Mouse (Mus musculus): ENCODE results near the gene Gm9780. TPM values are rescaled to one million over a fixed set of nuclear protein-coding genes. Genes with fewer than 3 reads are reported as not detected.
"Not testable (repeated sequence)": the region's sequence is repeated elsewhere in the genome, so short reads cannot be mapped to it uniquely, and the experiment has no call there.

Gene Gm9780
- polyA plus RNA-seq, 1 experiment from 2014 or later = 7.9 TPM

DNA sequence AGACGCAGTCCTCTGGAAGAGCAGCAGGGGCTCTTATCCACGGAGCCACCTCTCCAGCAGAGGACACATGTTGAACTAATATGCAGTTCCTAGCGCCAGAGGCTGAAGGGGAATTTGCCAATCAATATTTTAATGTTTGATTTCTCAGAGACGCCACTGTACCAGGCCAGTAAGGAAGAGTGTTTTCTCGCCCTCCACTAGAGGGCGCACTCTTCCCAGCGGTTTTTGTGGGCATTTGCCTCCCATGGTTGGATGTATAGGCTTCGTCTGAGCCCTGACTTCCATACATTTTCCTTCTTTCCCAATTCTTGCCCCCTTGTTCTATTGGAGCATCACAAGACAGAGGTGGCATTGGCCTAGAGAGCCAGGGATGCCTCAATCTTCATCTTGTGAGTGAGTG lies 4.5 kb upstream of the Gm9780 start:
- not testable (repeated sequence) for H3K36me3 ChIP-seq (replicated peaks; ENCODE audit: insufficient read depth, low read length); DNase-seq; H3K4me3 ChIP-seq (ENCODE audit: low read depth, low read length); H3K9me3 ChIP-seq (ENCODE audit: low read length); H3K27me3 ChIP-seq (ENCODE audit: insufficient read depth, low read length); H3K4me2 ChIP-seq (ENCODE audit: low read depth, low read length); H3K4me1 ChIP-seq (ENCODE audit: insufficient read depth); H3K9ac ChIP-seq (replicated peaks); H3K27ac ChIP-seq (ENCODE audit: low read depth); ATAC-seq
- no CpG with 5 or more reads among the region's 8 CpGs for WGBS (ENCODE audit: insufficient replicate concordance)

DNA sequence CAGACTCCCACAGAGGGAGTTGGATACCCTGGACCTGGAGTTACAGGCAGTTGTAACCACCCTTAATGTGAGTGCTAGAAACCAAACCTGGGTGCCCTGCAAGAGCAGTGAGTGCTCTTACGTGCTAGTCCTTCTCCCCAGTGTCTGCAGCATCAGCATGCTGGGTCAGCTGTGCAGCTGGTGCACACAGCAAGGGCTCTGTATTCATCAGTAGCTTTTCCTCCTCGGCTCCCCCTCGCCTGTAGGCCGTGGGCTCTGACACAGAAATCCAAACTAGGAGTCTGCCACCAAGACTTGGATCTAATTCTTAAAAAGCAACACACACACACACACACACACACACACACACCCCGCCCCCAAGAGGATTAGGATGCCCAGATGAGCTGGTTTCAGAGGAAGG lies 2.5 kb upstream of the Gm9780 start:
- H3K36me3 ChIP-seq (replicated peaks; ENCODE audit: insufficient read depth, low read length); DNase-seq; ATAC-seq: not testable (repeated sequence)

DNA sequence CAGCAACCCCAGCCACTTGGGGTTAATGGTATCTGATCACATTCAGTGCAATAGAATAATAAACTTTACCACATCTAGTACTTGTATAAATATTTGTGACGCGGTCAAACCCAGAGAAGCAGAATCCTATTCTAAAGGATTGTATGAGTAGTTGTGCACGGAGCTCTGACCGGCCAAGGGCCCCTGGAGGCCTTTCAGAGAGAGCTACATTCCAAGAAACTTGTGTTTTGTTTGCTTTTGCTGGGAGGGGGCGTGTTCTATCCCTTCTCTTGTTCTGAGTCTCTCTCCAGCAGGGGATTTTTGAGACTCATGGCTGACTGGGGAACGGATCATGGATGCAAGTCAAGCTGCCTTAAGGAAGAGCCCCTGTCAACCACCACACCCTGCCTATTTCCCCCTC lies 7.1 kb downstream of the Gm9780 start:
- not testable (repeated sequence) for H3K36me3 ChIP-seq (replicated peaks; ENCODE audit: insufficient read depth, low read length); H3K4me3 ChIP-seq (ENCODE audit: low read depth, low read length); H3K27ac ChIP-seq (ENCODE audit: low read depth); H3K9me3 ChIP-seq (ENCODE audit: low read length); ATAC-seq; H3K4me1 ChIP-seq (ENCODE audit: insufficient read depth); H3K27me3 ChIP-seq (ENCODE audit: insufficient read depth, low read length); DNase-seq; H3K4me2 ChIP-seq (ENCODE audit: low read depth, low read length); H3K9ac ChIP-seq (replicated peaks)
- no CpG with 5 or more reads among the region's 6 CpGs for WGBS (ENCODE audit: insufficient replicate concordance)

More for the DNA sequence above, 2.5 kb upstream of the Gm9780 start:
- not testable (repeated sequence) for H3K27me3 ChIP-seq (ENCODE audit: insufficient read depth, low read length); H3K4me3 ChIP-seq (ENCODE audit: low read depth, low read length); H3K27ac ChIP-seq (ENCODE audit: low read depth); H3K9ac ChIP-seq (replicated peaks); H3K4me2 ChIP-seq (ENCODE audit: low read depth, low read length); H3K9me3 ChIP-seq (ENCODE audit: low read length); H3K4me1 ChIP-seq (ENCODE audit: insufficient read depth)
- WGBS (ENCODE audit: insufficient replicate concordance) = no CpG with 5 or more reads among the region's 5 CpGs

DNA sequence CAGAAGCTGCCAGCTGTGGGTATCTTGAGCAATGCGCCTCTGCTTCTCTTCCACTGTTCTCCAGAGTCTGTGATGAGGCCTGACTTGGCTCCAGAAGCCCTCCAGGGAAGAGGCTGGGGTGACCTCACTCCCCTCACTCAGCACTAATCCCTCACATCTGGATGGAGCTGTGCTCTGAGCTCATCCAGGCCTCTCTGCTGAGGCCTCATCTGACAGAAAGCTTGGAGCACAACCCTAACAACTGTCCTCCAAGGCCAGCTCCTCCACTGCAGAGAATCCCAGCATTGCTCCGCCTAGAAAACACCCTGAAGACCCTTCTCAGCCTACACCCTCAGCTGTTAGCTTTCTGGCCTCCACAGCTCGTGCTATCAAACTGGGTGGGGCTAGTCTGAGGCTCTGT lies 8.1 kb downstream of the Gm9780 start:
- not testable (repeated sequence) for H3K27me3 ChIP-seq (ENCODE audit: insufficient read depth, low read length); DNase-seq; H3K9ac ChIP-seq (replicated peaks); H3K36me3 ChIP-seq (replicated peaks; ENCODE audit: insufficient read depth, low read length); H3K4me1 ChIP-seq (ENCODE audit: insufficient read depth); H3K4me2 ChIP-seq (ENCODE audit: low read depth, low read length); H3K9me3 ChIP-seq (ENCODE audit: low read length); H3K4me3 ChIP-seq (ENCODE audit: low read depth, low read length); H3K27ac ChIP-seq (ENCODE audit: low read depth); ATAC-seq
- no CpG with 5 or more reads among the region's 3 CpGs for WGBS (ENCODE audit: insufficient replicate concordance)

DNA sequence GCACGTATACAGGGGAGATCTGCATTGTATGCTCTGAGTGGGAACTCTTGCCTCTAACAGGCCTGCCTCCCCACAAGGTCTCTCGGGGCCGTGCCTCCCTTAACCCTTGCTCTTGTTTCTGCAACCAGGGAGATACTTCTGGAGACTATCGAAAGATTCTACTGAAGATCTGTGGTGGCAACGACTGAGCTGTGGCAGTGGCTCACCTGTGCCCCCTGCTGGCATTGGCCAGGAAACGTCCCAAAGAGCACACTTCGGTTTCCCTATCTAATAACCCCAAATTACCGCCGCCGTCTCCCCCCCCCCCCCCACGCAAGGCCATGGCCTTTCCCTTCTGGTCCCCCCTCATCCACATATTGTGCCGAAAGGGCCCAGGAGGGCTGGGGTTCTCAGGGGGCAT lies 16.9 kb downstream of the Gm9780 start:
- H3K27me3 ChIP-seq (ENCODE audit: insufficient read depth, low read length); H3K9ac ChIP-seq (replicated peaks); DNase-seq; H3K4me3 ChIP-seq (ENCODE audit: low read depth, low read length); ATAC-seq; H3K4me1 ChIP-seq (ENCODE audit: insufficient read depth); H3K27ac ChIP-seq (ENCODE audit: low read depth); H3K9me3 ChIP-seq (ENCODE audit: low read length); H3K36me3 ChIP-seq (replicated peaks; ENCODE audit: insufficient read depth, low read length); H3K4me2 ChIP-seq (ENCODE audit: low read depth, low read length): not testable (repeated sequence)
- no CpG with 5 or more reads among the region's 12 CpGs for WGBS (ENCODE audit: insufficient replicate concordance)

DNA sequence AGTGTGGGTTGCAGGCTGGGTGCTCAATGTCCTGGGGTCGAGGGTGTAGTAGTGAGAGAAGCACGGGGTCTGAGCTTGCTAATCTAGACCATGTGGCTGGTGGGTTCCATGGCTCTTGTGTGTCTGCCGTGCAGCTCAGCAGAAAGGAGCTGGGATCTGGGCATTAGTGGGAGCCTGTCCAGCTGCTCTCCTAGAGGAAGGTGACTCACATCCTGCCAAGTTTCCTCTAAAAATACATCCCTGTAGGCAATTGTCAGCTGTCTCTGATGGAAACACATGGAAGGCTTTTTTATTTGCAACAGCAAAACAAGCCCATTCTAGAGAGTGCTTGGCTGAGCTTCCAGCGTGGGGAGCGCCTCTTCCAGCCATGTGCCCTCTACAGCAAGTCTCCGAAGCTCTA lies 19.7 kb downstream of the Gm9780 start:
- not testable (repeated sequence) for H3K27ac ChIP-seq (ENCODE audit: low read depth); H3K36me3 ChIP-seq (replicated peaks; ENCODE audit: insufficient read depth, low read length); H3K4me2 ChIP-seq (ENCODE audit: low read depth, low read length); H3K9me3 ChIP-seq (ENCODE audit: low read length); H3K27me3 ChIP-seq (ENCODE audit: insufficient read depth, low read length); ATAC-seq; H3K9ac ChIP-seq (replicated peaks); H3K4me1 ChIP-seq (ENCODE audit: insufficient read depth); H3K4me3 ChIP-seq (ENCODE audit: low read depth, low read length); DNase-seq
- WGBS (ENCODE audit: insufficient replicate concordance) = no CpG with 5 or more reads among the region's 6 CpGs

DNA sequence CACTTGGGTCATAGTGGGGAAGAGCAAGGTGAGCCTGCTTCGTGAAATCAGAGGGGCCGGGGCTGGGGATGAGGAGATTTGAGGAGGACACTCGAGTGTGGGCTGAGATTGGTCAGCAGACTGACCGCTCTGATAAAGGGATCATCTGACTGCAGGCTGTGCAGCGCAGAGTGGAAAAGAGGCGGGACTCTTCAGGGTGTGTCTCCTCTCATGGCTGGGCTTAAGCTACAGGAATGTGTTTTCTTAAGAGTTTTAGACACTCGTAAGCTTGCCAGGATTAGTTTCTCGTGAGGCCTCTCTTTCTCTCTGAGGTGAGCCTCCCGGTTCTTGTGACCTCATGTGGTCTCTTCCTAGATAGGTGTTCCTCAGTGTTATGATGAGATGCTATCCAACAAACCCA lies 21.0 kb downstream of the Gm9780 start:
- not testable (repeated sequence) for ATAC-seq; H3K4me2 ChIP-seq (ENCODE audit: low read depth, low read length); H3K27me3 ChIP-seq (ENCODE audit: insufficient read depth, low read length); DNase-seq; H3K9ac ChIP-seq (replicated peaks); H3K27ac ChIP-seq (ENCODE audit: low read depth); H3K4me3 ChIP-seq (ENCODE audit: low read depth, low read length); H3K4me1 ChIP-seq (ENCODE audit: insufficient read depth); H3K36me3 ChIP-seq (replicated peaks; ENCODE audit: insufficient read depth, low read length); H3K9me3 ChIP-seq (ENCODE audit: low read length)
- WGBS (ENCODE audit: insufficient replicate concordance) = no CpG with 5 or more reads among the region's 9 CpGs

DNA sequence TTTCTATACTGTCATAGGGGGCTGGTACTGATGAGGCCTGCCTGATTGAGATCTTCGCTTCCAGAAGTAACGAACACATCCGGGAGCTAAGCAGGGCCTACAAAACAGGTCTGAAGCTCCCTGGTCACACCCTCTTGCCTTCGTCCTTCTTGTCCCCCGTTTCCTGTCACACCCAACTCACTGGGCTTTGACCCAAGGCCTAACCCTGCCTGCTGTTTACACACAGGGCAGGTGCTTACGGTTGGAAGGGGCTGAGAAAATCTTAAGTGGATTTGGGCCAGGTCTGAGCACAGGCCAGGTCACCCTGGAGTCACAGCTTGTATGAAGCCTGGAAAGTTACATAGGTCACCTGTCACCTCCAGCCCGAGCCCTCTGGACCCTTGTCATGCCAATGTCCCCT lies 26.1 kb downstream of the Gm9780 start:
- H3K9me3 ChIP-seq (ENCODE audit: low read length) = not testable (repeated sequence)

DNA sequence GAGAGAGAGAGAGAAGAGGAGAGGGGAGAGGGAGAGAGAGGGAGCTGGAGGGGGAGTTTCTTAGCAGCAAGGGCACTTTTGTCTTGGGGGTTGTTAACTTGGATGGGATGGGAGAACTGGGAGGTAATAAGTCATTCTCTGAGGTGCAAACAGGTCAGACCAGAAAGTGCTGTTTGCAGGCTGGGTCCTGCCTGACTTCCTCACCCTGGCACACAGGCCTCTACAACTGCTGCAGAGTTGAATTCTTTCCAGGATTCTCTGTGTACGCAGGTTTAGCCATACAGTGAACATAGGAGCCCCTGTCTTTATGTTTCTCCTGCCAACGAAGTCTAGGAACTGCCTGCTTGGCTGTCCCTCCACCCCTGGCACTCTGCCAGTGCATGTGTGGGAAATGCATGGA lies 35.0 kb downstream of the Gm9780 start:
- H3K4me2 ChIP-seq (ENCODE audit: low read depth, low read length); H3K4me3 ChIP-seq (ENCODE audit: low read depth, low read length); DNase-seq; H3K9me3 ChIP-seq (ENCODE audit: low read length); ATAC-seq; H3K36me3 ChIP-seq (replicated peaks; ENCODE audit: insufficient read depth, low read length); H3K27ac ChIP-seq (ENCODE audit: low read depth); H3K4me1 ChIP-seq (ENCODE audit: insufficient read depth); H3K9ac ChIP-seq (replicated peaks); H3K27me3 ChIP-seq (ENCODE audit: insufficient read depth, low read length): not testable (repeated sequence)
- no CpG with 5 or more reads among the region's 2 CpGs for WGBS (ENCODE audit: insufficient replicate concordance)

More for the DNA sequence above, 26.1 kb downstream of the Gm9780 start:
- no CpG with 5 or more reads among the region's 7 CpGs for WGBS (ENCODE audit: insufficient replicate concordance)
- H3K4me3 ChIP-seq (ENCODE audit: low read depth, low read length); DNase-seq; H3K4me2 ChIP-seq (ENCODE audit: low read depth, low read length); H3K36me3 ChIP-seq (replicated peaks; ENCODE audit: insufficient read depth, low read length); H3K27me3 ChIP-seq (ENCODE audit: insufficient read depth, low read length); ATAC-seq; H3K27ac ChIP-seq (ENCODE audit: low read depth); H3K9ac ChIP-seq (replicated peaks); H3K4me1 ChIP-seq (ENCODE audit: insufficient read depth): not testable (repeated sequence)

DNA sequence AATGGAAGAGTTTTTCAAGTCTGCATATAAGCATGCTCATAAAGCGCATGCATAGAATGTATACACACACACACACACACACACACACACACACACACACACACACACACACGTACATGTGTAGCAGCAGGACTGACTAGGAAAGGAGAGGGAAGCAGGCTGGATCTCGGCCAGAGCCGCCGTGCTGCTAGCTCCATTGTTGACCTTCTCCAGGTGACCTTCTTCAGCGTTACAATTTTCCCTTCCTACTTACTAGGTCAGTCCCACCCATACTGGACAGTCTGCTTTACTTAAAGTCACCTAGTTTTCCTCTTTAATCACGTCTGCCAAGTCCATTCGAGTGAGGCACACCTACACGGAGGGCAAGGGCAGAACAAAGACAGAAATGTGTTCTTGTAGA lies 60.6 kb downstream of the Gm9780 start:
- H3K27ac ChIP-seq (ENCODE audit: low read depth); H3K4me3 ChIP-seq (ENCODE audit: low read depth, low read length); H3K9me3 ChIP-seq (ENCODE audit: low read length); H3K9ac ChIP-seq (replicated peaks); H3K4me2 ChIP-seq (ENCODE audit: low read depth, low read length); H3K27me3 ChIP-seq (ENCODE audit: insufficient read depth, low read length); H3K4me1 ChIP-seq (ENCODE audit: insufficient read depth); ATAC-seq; H3K36me3 ChIP-seq (replicated peaks; ENCODE audit: insufficient read depth, low read length); DNase-seq: not testable (repeated sequence)
- 56% methylated on average over 4 of the region's 9 CpGs for WGBS (ENCODE audit: insufficient replicate concordance)

Measured in liver, postnatal 0 days (tissue).